Mouse (Mus musculus) kidney, postnatal 0 days (tissue): ENCODE results near the gene Mmd. TPM values are rescaled to one million over a fixed set of nuclear protein-coding genes. Genes with fewer than 3 reads are reported as not detected.
A peak's percentile ranks its signal among the peaks of the same experiment; 100 is the strongest.

Source experiments
- ATAC-seq: fragments of 200-750 bp; cut with Nextera tagmentation; replicated peaks from 2 replicates; pipeline ENCODE4 v1.8.0; 2017; ENCODE audit warnings: low read depth, moderate number of reproducible peaks, moderate TSS enrichment, moderate library complexity; ENCODE audit not compliant: low FRiP score
- DNase-seq: peaks from one replicate; pipeline ENCODE4 v3.0.0-alpha.2; 2016; ENCODE audit warnings: low spot score
- H3K27ac ChIP-seq: fragments of 300-500 bp; sonication (generic); 2 replicates; pipeline ENCODE4 v1.5.1; 2014; ENCODE audit warnings: mild to moderate bottlenecking
- H3K27me3 ChIP-seq: fragments of 300-500 bp; sonication (generic); 2 replicates; pipeline ENCODE4 v1.6.1; 2014; ENCODE audit warnings: low read length, mixed read lengths; ENCODE audit not compliant: insufficient read depth
- H3K36me3 ChIP-seq: fragments of 300-500 bp; sonication (generic); 2 replicates; pipeline ENCODE4 v1.6.1; 2014; ENCODE audit warnings: low read length, mixed read lengths; ENCODE audit not compliant: insufficient read depth
- H3K4me1 ChIP-seq: fragments of 300-500 bp; sonication (generic); replicated peaks from 2 replicates; pipeline ENCODE4 v1.6.1; 2014; ENCODE audit warnings: antibody characterized with exemption, low read length, mixed read lengths; ENCODE audit not compliant: insufficient read depth
- H3K4me2 ChIP-seq: fragments of 300-500 bp; sonication (generic); 2 replicates; pipeline ENCODE4 v1.6.1; 2014; ENCODE audit warnings: mild to moderate bottlenecking, low read length, moderate library complexity, mixed read lengths
- H3K4me3 ChIP-seq: fragments of 300-500 bp; sonication (generic); replicated peaks from 2 replicates; pipeline ENCODE4 v1.5.1; 2014; ENCODE audit warnings: low read depth, low read length
- H3K9ac ChIP-seq: fragments of 300-500 bp; sonication (generic); 2 replicates; pipeline ENCODE4 v1.6.1; 2014; ENCODE audit warnings: low read depth, low read length
- H3K9me3 ChIP-seq: fragments of 300-500 bp; sonication (generic); replicated peaks from 2 replicates; pipeline ENCODE4 v1.6.1; 2016; ENCODE audit warnings: low read length, inconsistent platforms, mixed read lengths
- CTCF ChIP-seq: IDR thresholded peaks from 2 replicates; pipeline ENCODE4 v1.5.1; 2016; ENCODE audit warnings: antibody characterized with exemption, low read depth, mild to moderate bottlenecking, moderate library complexity
- WGBS: fragments of 180-500 bp; shearing (Covaris S2); extraction: QIAGEN DNeasy Blood & Tissue Kit; methylation state at CpG from one replicate; pipeline ENCODE4 v1.1.7; 2014; 5-methylcytosine and 5-hydroxymethylcytosine counted together
- polyA plus RNA-seq: library from polyadenylated mRNA; unstranded; fragments of >200 nt; fragmentation: Nextera tagmentation; extraction: Ambion mirVana; gene quantifications from 2 replicates; pipeline ENCODE4 v1.2.1, GENCODE M21; 2015

The Mmd gene
- polyA plus RNA-seq, 1 experiment from 2014 or later, result 29.8 TPM

DNA sequence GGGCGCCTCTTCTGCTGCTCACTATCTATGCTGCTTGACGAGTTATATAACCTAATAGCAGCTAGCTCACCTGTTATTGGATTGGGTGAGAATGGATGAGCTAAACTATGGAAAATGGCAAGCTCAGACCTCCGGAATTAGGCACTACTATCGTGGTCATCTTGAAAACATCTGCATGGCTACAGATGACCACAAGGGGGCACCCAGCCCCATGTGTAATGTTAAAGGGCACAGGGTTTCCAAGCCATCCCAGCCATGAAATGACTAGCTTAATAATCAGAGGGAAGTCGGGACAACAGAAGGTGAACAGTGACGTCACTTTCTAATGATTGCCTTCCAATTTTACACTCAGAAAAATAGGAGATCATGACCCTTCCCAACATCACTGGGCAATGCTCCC is 57.7 kb downstream of the Mmd start:
- H3K27ac ChIP-seq, result no peak overlapping the region
- H3K4me2 ChIP-seq, result no peak overlapping the region
- no peak overlapping the region for H3K4me3 ChIP-seq
- H3K9me3 ChIP-seq, result no peaks in the 10 kb centered on the region
- H3K9ac ChIP-seq, result no peak overlapping the region
- 57% methylated on average over 6 of the region's 6 CpGs for WGBS
- DNase-seq, result peak; percentile 67
- TF ChIP-seq CTCF, result peak; percentile 85
- no peak for ATAC-seq
- no peaks in the 10 kb centered on the region for H3K36me3 ChIP-seq
- no peaks in the 10 kb centered on the region for H3K4me1 ChIP-seq
- no peaks in the 10 kb centered on the region for H3K27me3 ChIP-seq

GRCm38 (mm10) chr11:90314606-90315005 is 65.3 kb downstream of the Mmd start:
- H3K36me3 ChIP-seq, result no peaks in the 10 kb centered on the region
- H3K9me3 ChIP-seq, result no peaks in the 10 kb centered on the region
- no peak overlapping the region for H3K4me2 ChIP-seq
- no peak for ATAC-seq
- WGBS, result 88% methylated on average over 3 of the region's 3 CpGs
- H3K27ac ChIP-seq, result no peak overlapping the region
- H3K4me1 ChIP-seq, result no peaks in the 10 kb centered on the region
- no peak overlapping the region for H3K9ac ChIP-seq
- no peaks in the 10 kb centered on the region for H3K27me3 ChIP-seq
- TF ChIP-seq CTCF, result no peak
- no peak for DNase-seq
- no peak overlapping the region for H3K4me3 ChIP-seq

- no peaks in the 10 kb centered on the region for H3K4me1 ChIP-seq
- H3K27me3 ChIP-seq, result no peaks in the 10 kb centered on the region
- no peaks in the 10 kb centered on the region for H3K9me3 ChIP-seq
- no peak overlapping the region for H3K27ac ChIP-seq
- H3K4me2 ChIP-seq, result no peak overlapping the region
- DNase-seq (peak; percentile 79), ATAC-seq (no peak)
- WGBS, result 15% methylated on average over 4 of the region's 4 CpGs
- TF ChIP-seq CTCF, result peak; percentile 85
- no peak overlapping the region for H3K4me3 ChIP-seq
- H3K36me3 ChIP-seq, result no peaks in the 10 kb centered on the region
- H3K9ac ChIP-seq, result no peak overlapping the region
Measured at GRCm38 (mm10) chr11:90317482-90317881, 68.2 kb downstream of the Mmd start.

DNA sequence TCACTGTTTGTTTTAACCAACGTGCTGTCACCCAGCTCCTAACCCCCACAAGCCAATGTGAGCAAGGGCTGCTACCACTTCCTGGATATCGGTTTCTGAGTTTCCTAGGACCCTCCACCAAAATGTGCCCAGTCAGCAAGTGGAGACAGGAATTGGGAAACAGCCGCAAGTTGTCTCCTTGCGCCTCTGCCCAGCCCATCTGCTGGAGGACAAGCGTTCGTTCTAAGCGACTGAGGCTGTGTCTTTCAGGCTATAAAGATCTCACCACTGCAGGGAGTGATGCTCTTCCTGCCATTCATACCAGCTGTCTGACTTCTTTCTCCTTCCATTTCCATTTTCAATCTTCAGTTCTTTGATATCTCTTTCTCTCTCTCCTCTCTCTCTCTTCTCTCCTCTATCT is 71.7 kb downstream of the Mmd start:
- DNase-seq, result no peak
- H3K4me1 ChIP-seq, result no peaks in the 10 kb centered on the region
- no peak for ATAC-seq
- H3K9ac ChIP-seq, result no peak overlapping the region
- no peak overlapping the region for H3K27ac ChIP-seq
- H3K27me3 ChIP-seq, result no peaks in the 10 kb centered on the region
- no peaks in the 10 kb centered on the region for H3K9me3 ChIP-seq
- TF ChIP-seq CTCF, result no peak
- 26% methylated on average over 7 of the region's 7 CpGs for WGBS
- H3K4me3 ChIP-seq, result no peak overlapping the region
- H3K4me2 ChIP-seq, result no peak overlapping the region
- H3K36me3 ChIP-seq, result no peaks in the 10 kb centered on the region

- no peak overlapping the region for H3K27ac ChIP-seq
- H3K36me3 ChIP-seq, result no peaks in the 10 kb centered on the region
- no peak overlapping the region for H3K9ac ChIP-seq
- H3K4me2 ChIP-seq, result no peak overlapping the region
- WGBS, result 75% methylated on average over 3 of the region's 3 CpGs
- ATAC-seq (no peak), DNase-seq (no peak)
- no peaks in the 10 kb centered on the region for H3K27me3 ChIP-seq
- H3K4me1 ChIP-seq, result no peaks in the 10 kb centered on the region
- TF ChIP-seq CTCF, result no peak
- no peak overlapping the region for H3K4me3 ChIP-seq
- H3K9me3 ChIP-seq, result no peaks in the 10 kb centered on the region
Measured at GRCm38 (mm10) chr11:90324597-90324996, 75.3 kb downstream of the Mmd start.

GRCm38 (mm10) chr11:90326146-90326545 is 76.9 kb downstream of the Mmd start:
- no peak for DNase-seq
- 96% methylated on average over 5 of the region's 5 CpGs for WGBS
- H3K9ac ChIP-seq, result no peak overlapping the region

DNA sequence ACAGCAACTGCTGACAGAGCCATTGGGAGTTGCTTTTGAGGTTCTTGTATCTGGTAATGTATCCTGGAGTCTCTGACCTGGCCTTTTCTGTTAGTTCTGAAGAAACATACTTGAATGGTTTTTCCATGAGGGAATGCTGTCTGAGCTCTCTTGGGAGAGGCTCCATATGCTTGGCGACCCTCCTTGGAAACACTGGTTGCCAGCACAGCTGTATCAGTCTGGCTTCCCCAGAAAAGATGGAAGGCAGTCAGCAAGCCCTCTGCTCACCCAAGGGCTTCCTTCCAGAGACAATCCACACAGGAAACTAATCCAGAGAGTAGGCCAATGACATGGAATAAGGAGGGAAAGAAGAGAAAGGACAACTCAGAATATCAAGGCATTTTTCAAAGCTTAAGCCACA is 77.6 kb downstream of the Mmd start:
- Histone ChIP-seq H3K27ac (no peak overlapping the region), H3K36me3 (no peaks in the 10 kb centered on the region), H3K4me3 (no peak overlapping the region), H3K4me1 (no peaks in the 10 kb centered on the region), H3K27me3 (no peaks in the 10 kb centered on the region), H3K9ac (no peak overlapping the region), H3K9me3 (no peaks in the 10 kb centered on the region), H3K4me2 (no peak overlapping the region)
- 67% methylated on average over 1 of the region's 1 CpGs for WGBS
- no peak for DNase-seq
- TF ChIP-seq CTCF, result no peak
- ATAC-seq, result no peak

More at GRCm38 (mm10) chr11:90326146-90326545, 76.9 kb downstream of the Mmd start:
- H3K4me1 ChIP-seq, result no peaks in the 10 kb centered on the region
- H3K4me2 ChIP-seq, result no peak overlapping the region
- no peak overlapping the region for H3K4me3 ChIP-seq
- no peaks in the 10 kb centered on the region for H3K27me3 ChIP-seq
- no peak for TF ChIP-seq CTCF
- no peaks in the 10 kb centered on the region for H3K36me3 ChIP-seq
- no peak for ATAC-seq
- H3K27ac ChIP-seq, result no peak overlapping the region
- no peaks in the 10 kb centered on the region for H3K9me3 ChIP-seq

Other genes with a start within 250 kb of the Mmd start
- 11.7 and 13.9 TPM in 2 replicates for gene Pctp, start 246.6 kb upstream of the Mmd start, polyA plus RNA-seq
- 37.3 and 37.9 TPM in 2 replicates for gene Tmem100, start 219.1 kb upstream of the Mmd start, polyA plus RNA-seq
- gene Gm45716, start 61.8 kb upstream of the Mmd start, polyA plus RNA-seq, result 13.9 and 14.3 TPM in 2 replicates
- 2.4 and 2.6 TPM in 2 replicates for gene Hlf, start 141.4 kb downstream of the Mmd start, polyA plus RNA-seq